Mouse (Mus musculus) hindbrain, embryonic 12.5 days (tissue): ENCODE measurements around the gene Sdha. TPM values are rescaled to one million over a fixed set of nuclear protein-coding genes. Genes with fewer than 3 reads are reported as not detected.

Experiments used
- ATAC-seq: fragments of 200-750 bp; cut with Nextera tagmentation; 2 replicates; pipeline ENCODE4 v1.8.0; 2017; ENCODE audit warnings: moderate TSS enrichment; ENCODE audit not compliant: low FRiP score
- H3K27ac ChIP-seq: fragments of 300-500 bp; sonication (generic); 2 replicates; pipeline ENCODE4 v1.5.1; 2016; ENCODE audit warnings: mild to moderate bottlenecking
- H3K27me3 ChIP-seq: fragments of 300-500 bp; sonication (generic); 2 replicates; pipeline ENCODE4 v1.6.1; 2016; ENCODE audit warnings: mild to moderate bottlenecking
- H3K36me3 ChIP-seq: fragments of 300-500 bp; sonication (generic); 2 replicates; pipeline ENCODE4 v1.6.1; 2016; ENCODE audit warnings: mild to moderate bottlenecking
- H3K4me1 ChIP-seq: fragments of 300-500 bp; sonication (generic); 2 replicates; pipeline ENCODE4 v1.6.1; 2016
- H3K4me2 ChIP-seq: fragments of 300-500 bp; sonication (generic); replicated peaks from 2 replicates; pipeline ENCODE4 v1.6.1; 2016; ENCODE audit warnings: mild to moderate bottlenecking
- H3K4me3 ChIP-seq: fragments of 300-500 bp; sonication (generic); 2 replicates; pipeline ENCODE4 v1.5.1; 2016; ENCODE audit warnings: mild to moderate bottlenecking
- H3K9ac ChIP-seq: fragments of 300-500 bp; sonication (generic); 2 replicates; pipeline ENCODE4 v1.6.1; 2016; ENCODE audit warnings: mild to moderate bottlenecking, moderate library complexity
- H3K9me3 ChIP-seq: fragments of 300-500 bp; sonication (generic); replicated peaks from 2 replicates; pipeline ENCODE4 v1.6.1; 2016; ENCODE audit warnings: mild to moderate bottlenecking
- WGBS: fragments of 180-500 bp; shearing (Covaris S2); methylation state at CpG from one replicate; pipeline ENCODE4 v1.1.7; 2016; 5-methylcytosine and 5-hydroxymethylcytosine counted together
- polyA plus RNA-seq: library from polyadenylated mRNA; unstranded; fragments of >200 nt; fragmentation: Nextera tagmentation; extraction: Ambion mirVana; gene quantifications from 2 replicates; pipeline ENCODE4 v1.2.1, GENCODE M21; 2016

Gene Sdha
- polyA plus RNA-seq, 1 experiment from 2014 or later = 213 TPM

DNA sequence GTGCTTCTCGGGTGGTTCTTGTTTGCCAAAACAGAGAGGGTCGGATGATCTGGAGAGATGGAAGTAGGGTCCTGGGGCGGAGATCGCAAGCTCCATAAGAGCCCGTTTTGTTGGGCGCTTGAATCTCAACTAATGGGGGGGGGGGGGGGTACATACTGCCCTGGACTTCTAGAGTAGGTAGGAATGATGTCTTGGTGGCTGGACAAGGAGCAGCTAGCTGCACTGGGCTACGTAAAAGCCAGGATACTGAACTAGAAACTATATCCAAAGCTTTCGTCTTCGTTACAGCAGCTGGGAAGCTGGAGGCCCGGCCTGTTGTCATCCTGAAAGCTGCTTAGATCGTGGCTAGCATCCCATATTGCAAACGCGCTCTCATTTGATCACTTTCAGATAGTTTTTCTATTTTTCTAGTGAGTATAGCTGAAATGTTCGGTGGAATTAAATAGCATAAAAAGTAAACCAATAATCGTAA is 391 bp upstream of the Sdha start:
- Histone ChIP-seq H3K27ac (peak overlapping the region; percentile 55; the same call in 1 of the 2 replicates), H3K4me2 (peak overlapping the region; percentile 76), H3K9ac (peak overlapping the region; percentile 82), H3K27me3 (no peaks in the 10 kb centered on the region), H3K9me3 (no peaks in the 10 kb centered on the region), H3K36me3 (peaks cover 13% of the 10 kb centered on the region), H3K4me1 (peaks cover 13% of the 10 kb centered on the region), H3K4me3 (peak overlapping the region; percentile 76)
- 2% methylated on average over 15 of the region's 15 CpGs for WGBS
- ATAC-seq = peak; percentile 72

- H3K4me1 ChIP-seq = no peaks in the 10 kb centered on the region
- no peaks in the 10 kb centered on the region for H3K9me3 ChIP-seq
- 0 out of 2 replicates have a peak, but pooled peaks have one; percentile 54 for ATAC-seq
- H3K27ac ChIP-seq = no peak overlapping the region
- peaks cover 57% of the 10 kb centered on the region for H3K36me3 ChIP-seq
- 57% methylated on average over 3 of the region's 3 CpGs for WGBS
- H3K9ac ChIP-seq = no peak overlapping the region
- H3K4me3 ChIP-seq = no peak overlapping the region
- no peaks in the 10 kb centered on the region for H3K27me3 ChIP-seq
- H3K4me2 ChIP-seq = no peak overlapping the region
Measured at GRCm38 (mm10) chr13:74341036-74341435, 9.0 kb downstream of the Sdha start.

DNA sequence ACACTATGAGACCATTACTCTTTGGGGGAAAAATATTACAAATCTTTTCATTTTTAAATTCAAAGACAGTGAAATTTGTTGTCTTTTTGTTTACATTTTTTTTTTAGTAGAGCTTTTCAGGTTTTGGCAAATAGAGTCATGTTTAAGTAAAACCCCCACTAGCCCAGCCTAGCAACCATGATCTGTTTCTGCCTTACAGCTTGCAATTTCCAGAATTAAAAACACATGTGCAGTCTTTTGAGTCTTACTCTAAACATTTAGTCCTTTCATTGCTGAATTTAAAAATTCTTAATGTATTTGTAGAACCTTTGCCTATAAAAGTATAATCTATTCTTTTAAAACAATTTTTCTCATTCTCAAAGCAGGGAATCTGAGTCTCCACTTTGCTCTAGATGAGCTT is 20.8 kb downstream of the Sdha start:
- no peaks in the 10 kb centered on the region for H3K4me1 ChIP-seq
- no peak overlapping the region for H3K27ac ChIP-seq
- no peaks in the 10 kb centered on the region for H3K27me3 ChIP-seq
- no peak overlapping the region for H3K9ac ChIP-seq
- no peaks in the 10 kb centered on the region for H3K9me3 ChIP-seq
- no peak overlapping the region for H3K4me2 ChIP-seq
- peaks cover 67% of the 10 kb centered on the region for H3K36me3 ChIP-seq
- ATAC-seq = no peak
- H3K4me3 ChIP-seq = no peak overlapping the region

- H3K27ac ChIP-seq = peak within 1 kb of the TSS; percentile 46; the same call in 1 of the 2 replicates
- peak within 1 kb of the TSS; percentile 71 for H3K9ac ChIP-seq
- peak within 1 kb of the TSS; percentile 77 for H3K4me2 ChIP-seq
- peak; percentile 98 for ATAC-seq
- peak within 1 kb of the TSS; percentile 78 for H3K4me3 ChIP-seq
- peaks cover 13% of the 10 kb centered on the region; the same call in 1 of the 2 replicates for H3K4me1 ChIP-seq
- no peaks in the 10 kb centered on the region for H3K27me3 ChIP-seq
- WGBS = under 1% methylated on average over 36 of the region's 36 CpGs
- H3K9me3 ChIP-seq = no peaks in the 10 kb centered on the region
- H3K36me3 ChIP-seq = peaks cover 23% of the 10 kb centered on the region
Measured at GRCm38 (mm10) chr13:74317170-74317849, 32.8 kb downstream of the Sdha start, which contains the start of gene Pdcd6. TSS of gene Pdcd6 (minus strand) at chr13:74317580.

DNA sequence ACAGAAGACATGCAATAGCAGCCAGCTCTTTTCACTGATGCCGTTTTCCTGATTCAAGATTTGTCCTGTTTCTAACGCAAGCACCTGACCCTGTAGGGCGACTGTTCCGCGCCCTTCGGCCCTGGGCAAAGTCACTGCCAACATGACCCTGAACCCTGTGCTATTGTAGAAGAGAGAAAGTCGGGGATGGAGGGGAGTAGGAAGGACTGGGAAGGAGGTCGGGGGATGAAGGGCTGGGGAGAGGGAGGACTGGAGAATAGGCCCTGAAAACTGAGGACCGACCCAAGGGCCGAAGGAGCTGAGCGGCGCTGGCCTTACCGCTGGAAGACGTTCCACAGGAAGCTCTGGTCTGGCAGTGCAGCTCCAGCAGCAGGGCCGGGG is 33.3 kb downstream of the Sdha start:
- H3K9me3 ChIP-seq = no peaks in the 10 kb centered on the region
- H3K27ac ChIP-seq = peak overlapping the region; percentile 46; the same call in 1 of the 2 replicates
- peaks cover 18% of the 10 kb centered on the region for H3K36me3 ChIP-seq
- peak overlapping the region; percentile 77 for H3K4me2 ChIP-seq
- peak overlapping the region; percentile 71 for H3K9ac ChIP-seq
- H3K4me1 ChIP-seq = peaks cover 13% of the 10 kb centered on the region; the same call in 1 of the 2 replicates
- no peaks in the 10 kb centered on the region for H3K27me3 ChIP-seq
- WGBS = 4% methylated on average over 15 of the region's 15 CpGs
- ATAC-seq = no peak
- H3K4me3 ChIP-seq = peak overlapping the region; percentile 78

DNA sequence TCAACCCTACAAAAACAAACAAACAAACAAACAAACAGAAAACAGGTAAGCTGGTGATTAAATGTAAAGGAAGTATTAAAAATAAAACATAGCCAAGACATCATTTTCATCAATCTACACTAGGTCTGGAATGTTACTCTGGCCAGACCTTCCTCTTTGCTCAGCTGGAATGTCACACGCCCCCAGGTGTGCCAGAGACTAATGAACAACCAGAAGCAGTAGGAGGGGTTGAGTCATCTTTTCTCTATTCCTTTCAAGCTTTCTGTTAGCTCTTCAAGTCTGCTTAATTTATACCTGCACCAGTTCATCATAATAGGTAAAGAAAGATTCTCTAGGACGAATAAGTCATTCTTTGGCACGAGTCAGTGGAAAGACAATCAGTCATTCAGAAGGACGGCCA is 33.7 kb downstream of the Sdha start:
- Histone ChIP-seq H3K9ac (peak overlapping the region; percentile 71), H3K9me3 (no peaks in the 10 kb centered on the region), H3K4me3 (peak overlapping the region; percentile 78), H3K4me1 (peaks cover 13% of the 10 kb centered on the region; the same call in 1 of the 2 replicates), H3K36me3 (peaks cover 17% of the 10 kb centered on the region), H3K4me2 (peak overlapping the region; percentile 77), H3K27me3 (no peaks in the 10 kb centered on the region), H3K27ac (0 out of 2 replicates have a peak overlapping the region, but pooled peaks have one; percentile 46)
- WGBS = 32% methylated on average over 4 of the region's 4 CpGs
- ATAC-seq = no peak

GRCm38 (mm10) chr13:74314616-74315015 is 35.5 kb downstream of the Sdha start:
- ATAC-seq = no peak
- Histone ChIP-seq H3K27me3 (no peaks in the 10 kb centered on the region), H3K4me1 (peaks cover 13% of the 10 kb centered on the region; the same call in 1 of the 2 replicates), H3K36me3 (peaks cover 20% of the 10 kb centered on the region), H3K9me3 (no peaks in the 10 kb centered on the region), H3K4me2 (no peak overlapping the region), H3K9ac (no peak overlapping the region), H3K4me3 (no peak overlapping the region), H3K27ac (no peak overlapping the region)
- 94% methylated on average over 3 of the region's 3 CpGs for WGBS

DNA sequence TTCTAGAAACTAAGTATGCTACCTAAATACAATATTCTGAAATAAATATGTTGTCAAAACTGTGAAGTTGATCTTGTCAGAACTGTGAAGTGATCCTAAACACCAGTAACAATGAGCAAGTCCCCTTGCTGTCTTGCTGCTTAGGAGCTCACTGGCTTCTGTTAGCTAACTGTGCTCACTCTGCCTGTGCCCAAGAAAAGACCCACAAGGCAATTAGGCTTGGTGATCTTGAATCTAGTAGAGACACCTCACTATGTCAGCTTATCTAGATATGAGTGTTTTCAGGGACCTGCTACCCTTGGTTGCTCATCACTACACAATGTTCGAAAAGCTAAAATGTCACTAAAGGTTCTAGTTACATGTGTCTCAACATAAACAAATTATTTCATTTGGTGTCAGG is 44.3 kb downstream of the Sdha start:
- peaks cover 77% of the 10 kb centered on the region for H3K36me3 ChIP-seq
- H3K27me3 ChIP-seq = no peaks in the 10 kb centered on the region
- no peak overlapping the region for H3K9ac ChIP-seq
- no peak overlapping the region for H3K4me2 ChIP-seq
- no peak overlapping the region for H3K4me3 ChIP-seq
- 95% methylated on average over 1 of the region's 1 CpGs for whole genome bisulfite sequencing
- ATAC-seq = no peak
- no peaks in the 10 kb centered on the region for H3K4me1 ChIP-seq
- no peak overlapping the region for H3K27ac ChIP-seq
- H3K9me3 ChIP-seq = no peaks in the 10 kb centered on the region

DNA sequence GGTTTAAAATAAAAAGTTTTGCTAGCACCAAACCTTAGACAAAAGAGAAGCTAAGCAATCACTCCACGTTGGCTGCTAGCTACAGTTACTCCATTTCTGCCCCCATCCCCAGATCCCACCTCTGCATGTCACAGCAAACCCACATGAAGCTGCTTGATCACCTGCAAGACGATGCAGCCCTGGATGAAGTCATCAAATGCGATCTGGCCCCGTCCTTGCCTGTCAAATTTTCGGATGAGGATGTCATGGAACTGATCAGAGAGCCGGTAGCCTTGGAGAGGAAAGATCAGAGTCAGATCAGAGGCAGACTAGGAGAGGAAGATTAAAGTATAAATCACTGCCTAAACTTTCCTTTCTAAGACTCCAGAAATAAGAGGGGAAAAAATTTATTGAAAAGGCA is 44.7 kb downstream of the Sdha start:
- H3K9me3 ChIP-seq = no peaks in the 10 kb centered on the region
- no peaks in the 10 kb centered on the region for H3K27me3 ChIP-seq
- H3K4me2 ChIP-seq = no peak overlapping the region
- 92% methylated on average over 6 of the region's 6 CpGs for WGBS
- H3K4me1 ChIP-seq = no peaks in the 10 kb centered on the region
- H3K27ac ChIP-seq = no peak overlapping the region
- H3K4me3 ChIP-seq = no peak overlapping the region
- no peak for ATAC-seq
- no peak overlapping the region for H3K9ac ChIP-seq
- peaks cover 73% of the 10 kb centered on the region for H3K36me3 ChIP-seq

DNA sequence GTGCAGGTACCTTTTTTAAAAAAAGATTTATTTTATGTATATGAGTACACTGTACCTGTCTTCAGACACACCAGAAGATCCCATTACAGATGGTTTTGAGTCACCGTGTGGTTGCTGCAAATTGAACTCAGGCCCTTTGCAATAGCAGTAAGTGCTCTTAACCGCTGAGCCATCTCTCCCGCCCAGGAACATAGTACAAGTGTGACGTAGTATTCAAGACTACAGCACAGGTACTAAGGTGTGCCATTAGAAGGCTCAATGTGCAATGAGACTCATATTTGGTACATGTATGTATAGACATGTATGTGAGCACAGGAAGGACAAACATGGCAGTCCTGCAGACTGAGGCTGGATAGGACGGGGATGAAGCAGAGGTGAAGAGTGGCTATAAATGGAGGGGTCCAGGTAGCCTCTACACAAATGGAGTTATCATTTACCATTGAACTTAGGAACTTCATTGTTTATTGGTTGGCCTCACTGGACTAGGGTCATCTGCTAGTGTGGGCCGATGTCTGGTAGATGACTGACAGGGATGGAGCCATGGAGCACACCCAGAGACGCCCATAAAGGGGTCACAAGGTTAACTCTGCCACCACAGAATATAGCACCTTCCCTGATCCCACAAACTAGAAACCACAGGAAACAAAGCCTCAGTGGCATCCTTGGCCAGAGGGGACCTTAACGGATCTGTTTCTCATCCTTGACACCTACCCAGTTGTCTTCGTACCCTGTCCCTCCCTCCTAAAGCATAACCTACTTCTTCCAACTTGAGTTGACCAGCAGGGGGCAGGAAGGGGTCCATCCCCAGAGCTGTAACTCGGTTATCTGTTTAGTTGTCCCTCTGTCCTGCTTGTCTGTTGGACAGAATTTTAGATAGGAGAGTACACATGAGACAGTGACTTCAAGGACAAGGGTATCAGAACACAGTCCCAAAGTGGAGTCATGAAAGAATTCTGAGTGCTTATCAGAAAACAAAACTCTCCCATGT is 47.7 kb downstream of the Sdha start:
- WGBS = 88% methylated on average over 10 of the region's 10 CpGs

GRCm38 (mm10) chr13:74301607-74301984 is 48.5 kb downstream of the Sdha start:
- Histone ChIP-seq H3K27me3 (no peaks in the 10 kb centered on the region), H3K4me2 (no peak overlapping the region)
- 77% methylated on average over 6 of the region's 6 CpGs for WGBS

More for the DNA sequence above, 47.7 kb downstream of the Sdha start:
- ATAC-seq = 0 out of 2 replicates have a peak, but pooled peaks have one; percentile 27
- Histone ChIP-seq H3K27ac (no peak overlapping the region), H3K9ac (no peak overlapping the region), H3K4me2 (no peak overlapping the region), H3K9me3 (no peaks in the 10 kb centered on the region), H3K36me3 (peaks cover 49% of the 10 kb centered on the region), H3K27me3 (no peaks in the 10 kb centered on the region), H3K4me1 (no peaks in the 10 kb centered on the region), H3K4me3 (no peak overlapping the region)

More at GRCm38 (mm10) chr13:74301607-74301984, 48.5 kb downstream of the Sdha start:
- Histone ChIP-seq H3K9me3 (no peaks in the 10 kb centered on the region), H3K9ac (no peak overlapping the region), H3K4me1 (no peaks in the 10 kb centered on the region), H3K36me3 (peaks cover 44% of the 10 kb centered on the region), H3K4me3 (no peak overlapping the region), H3K27ac (no peak overlapping the region)
- ATAC-seq = peak; percentile 39; the same call in 1 of the 2 replicates
